Mouse (Mus musculus) embryonic facial prominence, embryonic 15.5 days (tissue): ENCODE results near the gene Galnt2. TPM values are rescaled to one million over a fixed set of nuclear protein-coding genes. Genes with fewer than 3 reads are reported as not detected.

Source experiments
- ATAC-seq: fragments of 200-750 bp; cut with Nextera tagmentation; 2 replicates; pipeline ENCODE4 v1.8.0; 2017; ENCODE audit warnings: low read depth, moderate TSS enrichment; ENCODE audit not compliant: insufficient number of reproducible peaks, low FRiP score, low TSS enrichment
- H3K27ac ChIP-seq: fragments of 300-500 bp; sonication (generic); replicated peaks from 2 replicates; pipeline ENCODE4 v1.5.1; 2015; ENCODE audit warnings: mild to moderate bottlenecking, inconsistent platforms
- H3K27me3 ChIP-seq: fragments of 300-500 bp; sonication (generic); 2 replicates; pipeline ENCODE4 v1.6.1; 2015; ENCODE audit warnings: inconsistent platforms
- H3K36me3 ChIP-seq: fragments of 300-500 bp; sonication (generic); 2 replicates; pipeline ENCODE4 v1.6.1; 2015; ENCODE audit warnings: mild to moderate bottlenecking, inconsistent platforms
- H3K4me1 ChIP-seq: fragments of 300-500 bp; sonication (generic); 2 replicates; pipeline ENCODE4 v1.6.1; 2015; ENCODE audit warnings: inconsistent platforms
- H3K4me2 ChIP-seq: fragments of 300-500 bp; sonication (generic); replicated peaks from 2 replicates; pipeline ENCODE4 v1.6.1; 2015; ENCODE audit warnings: mild to moderate bottlenecking, inconsistent platforms
- H3K4me3 ChIP-seq: fragments of 300-500 bp; sonication (generic); replicated peaks from 2 replicates; pipeline ENCODE4 v1.5.1; 2015; ENCODE audit warnings: mild to moderate bottlenecking, inconsistent platforms
- H3K9ac ChIP-seq: fragments of 300-500 bp; sonication (generic); 2 replicates; pipeline ENCODE4 v1.6.1; 2015; ENCODE audit warnings: inconsistent platforms
- H3K9me3 ChIP-seq: fragments of 300-500 bp; sonication (generic); replicated peaks from 2 replicates; pipeline ENCODE4 v1.6.1; 2016; ENCODE audit warnings: inconsistent platforms
- WGBS: fragments of 180-500 bp; shearing (Covaris S2); methylation state at CpG from one replicate; pipeline ENCODE4 v1.1.7; 2015; 5-methylcytosine and 5-hydroxymethylcytosine counted together
- polyA plus RNA-seq: library from polyadenylated mRNA; unstranded; fragments of >200 nt; fragmentation: Nextera tagmentation; extraction: Ambion mirVana; gene quantifications from 2 replicates; pipeline ENCODE4 v1.2.1, GENCODE M21; 2015

The Galnt2 gene
- polyA plus RNA-seq, 1 experiment from 2014 or later: 40.0 TPM

DNA sequence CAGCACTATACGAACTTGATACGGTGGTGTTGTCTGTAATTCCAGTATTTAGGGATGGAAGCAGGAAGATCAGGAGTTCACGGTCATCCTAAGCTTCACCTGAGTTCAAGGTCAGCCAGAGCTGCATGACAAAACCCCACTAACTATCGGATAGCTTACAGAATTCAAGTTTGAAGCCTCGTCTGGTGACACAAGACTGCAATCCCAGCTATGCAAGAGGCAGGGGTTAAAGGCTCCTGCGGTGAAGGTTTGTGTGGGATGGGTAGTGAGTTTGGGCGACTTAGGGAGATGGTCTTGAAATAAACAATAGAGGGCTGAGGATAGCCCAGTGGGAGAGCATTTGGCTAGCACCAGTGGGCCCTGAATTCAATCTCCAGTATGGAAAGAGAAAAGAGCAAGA, 33.0 kb upstream of the Galnt2 start:
- no peaks in the 10 kb centered on the region for H3K36me3 ChIP-seq
- 79% methylated on average over 7 of the region's 7 CpGs for WGBS
- ATAC-seq: no peak
- no peak overlapping the region for H3K9ac ChIP-seq
- H3K4me2 ChIP-seq: no peak overlapping the region
- peaks cover 22% of the 10 kb centered on the region for H3K4me1 ChIP-seq
- H3K27me3 ChIP-seq: no peaks in the 10 kb centered on the region
- H3K4me3 ChIP-seq: no peak overlapping the region
- no peaks in the 10 kb centered on the region for H3K9me3 ChIP-seq
- no peak overlapping the region for H3K27ac ChIP-seq

- Histone ChIP-seq H3K4me2 (no peak overlapping the region), H3K4me3 (no peak overlapping the region), H3K36me3 (no peaks in the 10 kb centered on the region), H3K9ac (no peak overlapping the region), H3K27me3 (no peaks in the 10 kb centered on the region), H3K9me3 (no peaks in the 10 kb centered on the region), H3K27ac (no peak overlapping the region), H3K4me1 (peaks cover 22% of the 10 kb centered on the region)
- ATAC-seq: no peak
- WGBS: 31% methylated on average over 7 of the region's 7 CpGs
These were observed 30.8 kb upstream of the Galnt2 start for GRCm38 (mm10) chr8:124200400-124200799.

DNA sequence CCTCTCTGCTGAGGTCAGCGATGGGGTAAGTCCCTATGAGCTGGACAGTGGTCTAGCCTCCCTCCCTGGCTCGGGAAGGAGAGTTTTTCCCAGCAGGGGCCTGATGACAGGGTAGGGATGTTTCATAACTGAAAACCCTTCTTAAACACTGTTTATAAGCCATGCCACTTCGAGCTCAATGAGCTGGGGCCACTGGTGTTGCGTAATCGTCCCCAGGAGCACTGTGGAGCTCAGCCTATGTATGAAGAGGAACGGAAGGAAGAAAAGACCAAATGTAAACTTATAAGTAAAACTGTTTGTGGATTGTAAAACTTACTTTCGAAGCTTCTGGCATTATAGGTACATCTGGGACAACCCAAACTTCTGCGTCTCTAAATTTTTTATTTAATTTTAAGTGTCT, 29.5 kb upstream of the Galnt2 start:
- Histone ChIP-seq H3K27ac (no peak overlapping the region), H3K36me3 (no peaks in the 10 kb centered on the region), H3K4me2 (no peak overlapping the region), H3K9me3 (no peaks in the 10 kb centered on the region), H3K27me3 (no peaks in the 10 kb centered on the region), H3K4me1 (peaks cover 13% of the 10 kb centered on the region), H3K4me3 (no peak overlapping the region), H3K9ac (no peak overlapping the region)
- WGBS: 77% methylated on average over 8 of the region's 8 CpGs
- no peak for ATAC-seq

DNA sequence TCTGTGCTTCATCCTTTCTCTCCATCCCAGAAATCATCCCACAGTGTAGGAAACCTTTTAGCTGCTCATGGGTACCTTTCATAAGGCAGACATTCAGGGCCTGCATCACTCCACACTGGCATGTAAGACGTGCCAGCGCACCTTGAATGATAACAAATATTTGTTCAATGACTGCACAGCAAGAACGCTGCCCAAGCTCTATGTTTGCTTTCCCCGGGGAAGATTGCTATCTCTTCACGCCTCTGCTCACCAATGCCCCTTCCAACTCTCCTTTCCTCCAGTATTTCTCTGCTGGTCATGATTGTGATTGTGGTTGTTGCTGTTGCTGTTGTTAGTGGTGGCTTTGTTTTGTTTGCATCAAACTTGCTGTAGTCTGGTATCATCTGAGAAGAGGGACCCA, 28.3 kb upstream of the Galnt2 start:
- no peaks in the 10 kb centered on the region for H3K36me3 ChIP-seq
- no peak overlapping the region for H3K27ac ChIP-seq
- H3K4me3 ChIP-seq: no peak overlapping the region
- WGBS: 85% methylated on average over 5 of the region's 5 CpGs
- H3K4me1 ChIP-seq: 0 out of 2 replicates have a peak, but pooled peaks cover 6% of the 10 kb centered on the region
- no peaks in the 10 kb centered on the region for H3K9me3 ChIP-seq
- ATAC-seq: no peak
- no peak overlapping the region for H3K4me2 ChIP-seq
- H3K27me3 ChIP-seq: no peaks in the 10 kb centered on the region
- no peak overlapping the region for H3K9ac ChIP-seq

DNA sequence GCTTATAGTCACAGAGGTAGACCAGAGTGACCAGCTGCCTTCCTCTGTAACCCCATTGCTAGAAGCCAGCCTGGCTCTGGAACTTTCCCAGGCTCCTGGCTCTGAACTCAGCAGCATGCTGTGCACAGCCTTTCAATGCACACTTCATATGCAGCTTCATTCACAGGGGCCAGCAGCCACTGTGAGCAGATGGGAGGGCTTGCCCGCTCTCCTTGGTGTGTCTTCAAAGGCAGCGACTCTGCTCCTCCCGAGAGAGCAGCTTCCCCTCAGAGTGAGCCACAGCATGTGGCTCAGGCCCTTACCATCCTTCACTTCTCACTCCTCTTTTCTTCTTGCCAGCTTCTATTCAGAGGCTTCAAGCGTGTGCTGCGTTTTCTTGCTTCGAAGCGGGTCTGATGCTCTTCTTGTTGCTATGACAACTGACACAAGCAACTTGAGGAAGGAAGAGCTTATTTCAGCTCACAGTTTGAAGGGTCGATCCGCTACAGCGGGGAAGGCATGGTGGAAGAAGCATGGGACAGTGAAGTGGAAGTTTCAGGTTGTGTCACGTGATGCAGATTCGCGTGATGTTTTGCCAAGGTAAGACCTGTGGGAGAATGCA, 27.1 kb upstream of the Galnt2 start:
- H3K4me1 ChIP-seq: 0 out of 2 replicates have a peak, but pooled peaks cover 6% of the 10 kb centered on the region
- no peak overlapping the region for H3K4me3 ChIP-seq
- H3K36me3 ChIP-seq: no peaks in the 10 kb centered on the region
- H3K4me2 ChIP-seq: no peak overlapping the region
- no peak overlapping the region for H3K27ac ChIP-seq
- H3K9me3 ChIP-seq: no peaks in the 10 kb centered on the region
- no peaks in the 10 kb centered on the region for H3K27me3 ChIP-seq
- ATAC-seq: no peak
- H3K9ac ChIP-seq: no peak overlapping the region
- WGBS: 85% methylated on average over 13 of the region's 13 CpGs

DNA sequence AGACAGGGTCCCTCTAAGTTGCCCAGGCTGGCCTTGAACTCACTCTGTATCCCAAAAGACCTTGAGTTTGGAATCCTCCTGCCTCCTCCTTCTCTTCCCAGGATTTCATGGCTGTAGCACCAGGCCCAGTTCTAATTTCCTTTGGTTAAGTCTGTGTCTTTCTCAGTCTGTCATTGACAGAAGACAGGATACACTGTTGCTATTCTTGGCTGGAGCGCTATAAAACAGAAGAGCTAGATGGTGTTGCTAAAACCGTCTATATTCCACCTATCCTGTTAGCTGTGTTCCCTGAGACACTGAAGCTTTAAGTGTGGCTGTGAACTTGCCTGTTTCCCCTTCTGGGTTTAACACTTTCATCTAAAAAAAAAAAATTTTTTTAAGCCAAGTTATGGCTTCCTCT, 19.0 kb upstream of the Galnt2 start:
- Histone ChIP-seq H3K4me3 (no peak overlapping the region), H3K27ac (no peak overlapping the region), H3K9me3 (no peaks in the 10 kb centered on the region), H3K9ac (no peak overlapping the region), H3K36me3 (no peaks in the 10 kb centered on the region), H3K4me2 (no peak overlapping the region), H3K4me1 (no peaks in the 10 kb centered on the region), H3K27me3 (no peaks in the 10 kb centered on the region)
- WGBS: 66% methylated on average over 2 of the region's 2 CpGs
- ATAC-seq: no peak

- Histone ChIP-seq H3K4me3 (no peak overlapping the region), H3K4me2 (no peak overlapping the region), H3K9ac (no peak overlapping the region), H3K4me1 (peaks cover 8% of the 10 kb centered on the region; the same call in 1 of the 2 replicates), H3K9me3 (no peaks in the 10 kb centered on the region), H3K36me3 (no peaks in the 10 kb centered on the region), H3K27me3 (no peaks in the 10 kb centered on the region), H3K27ac (no peak overlapping the region)
- no peak for ATAC-seq
These were observed 14.2 kb upstream of the Galnt2 start for GRCm38 (mm10) chr8:124216951-124217350.

GRCm38 (mm10) chr8:124229883-124230282, 1.3 kb upstream of the Galnt2 start:
- H3K36me3 ChIP-seq: no peaks in the 10 kb centered on the region
- H3K27ac ChIP-seq: no peak overlapping the region
- WGBS: 60% methylated on average over 2 of the region's 2 CpGs
- H3K9ac ChIP-seq: no peak overlapping the region
- no peaks in the 10 kb centered on the region for H3K9me3 ChIP-seq
- no peaks in the 10 kb centered on the region for H3K27me3 ChIP-seq
- H3K4me3 ChIP-seq: no peak overlapping the region
- H3K4me1 ChIP-seq: peaks cover 23% of the 10 kb centered on the region
- ATAC-seq: no peak
- H3K4me2 ChIP-seq: no peak overlapping the region

- Histone ChIP-seq H3K4me3 (peak overlapping the region; percentile 86), H3K27ac (no peak overlapping the region), H3K4me1 (peaks cover 23% of the 10 kb centered on the region), H3K9me3 (no peaks in the 10 kb centered on the region), H3K9ac (no peak overlapping the region), H3K4me2 (peak overlapping the region; percentile 93), H3K27me3 (no peaks in the 10 kb centered on the region), H3K36me3 (no peaks in the 10 kb centered on the region)
- 52% methylated on average over 8 of the region's 8 CpGs for WGBS
- ATAC-seq: no peak
These were observed 555 bp upstream of the Galnt2 start for GRCm38 (mm10) chr8:124230496-124231175.

GRCm38 (mm10) chr8:124231485-124232279, 491 bp downstream of the Galnt2 start:
- ATAC-seq: peak; percentile 70
- no peaks in the 10 kb centered on the region for H3K9me3 ChIP-seq
- peak overlapping the region; percentile 60; the same call in 1 of the 2 replicates for H3K27ac ChIP-seq
- peak overlapping the region; percentile 81 for H3K9ac ChIP-seq
- H3K4me1 ChIP-seq: peaks cover 23% of the 10 kb centered on the region
- peak overlapping the region; percentile 86 for H3K4me3 ChIP-seq
- H3K4me2 ChIP-seq: peak overlapping the region; percentile 93
- WGBS: under 1% methylated on average over 72 of the region's 83 CpGs
- H3K27me3 ChIP-seq: no peaks in the 10 kb centered on the region
- no peaks in the 10 kb centered on the region for H3K36me3 ChIP-seq

GRCm38 (mm10) chr8:124232280-124232600, 1.0 kb downstream of the Galnt2 start:
- H3K4me3 ChIP-seq: peak overlapping the region; percentile 86
- H3K27me3 ChIP-seq: no peaks in the 10 kb centered on the region
- H3K9me3 ChIP-seq: no peaks in the 10 kb centered on the region
- H3K4me2 ChIP-seq: peak overlapping the region; percentile 93
- H3K36me3 ChIP-seq: no peaks in the 10 kb centered on the region
- peaks cover 23% of the 10 kb centered on the region for H3K4me1 ChIP-seq
- ATAC-seq: no peak
- peak overlapping the region; percentile 81 for H3K9ac ChIP-seq
- no peak overlapping the region for H3K27ac ChIP-seq
- 4% methylated on average over 18 of the region's 18 CpGs for WGBS
